Mouse (Mus musculus) telencephalon, adult 2 months (tissue): ENCODE results near the gene Lpar1.

Experiments used
- DNase-seq: peaks from one replicate; pipeline ENCODE4 v3.0.0-alpha.2; 2011; ENCODE audit warnings: low read depth, low spot score

Lpar1 gene

DNA sequence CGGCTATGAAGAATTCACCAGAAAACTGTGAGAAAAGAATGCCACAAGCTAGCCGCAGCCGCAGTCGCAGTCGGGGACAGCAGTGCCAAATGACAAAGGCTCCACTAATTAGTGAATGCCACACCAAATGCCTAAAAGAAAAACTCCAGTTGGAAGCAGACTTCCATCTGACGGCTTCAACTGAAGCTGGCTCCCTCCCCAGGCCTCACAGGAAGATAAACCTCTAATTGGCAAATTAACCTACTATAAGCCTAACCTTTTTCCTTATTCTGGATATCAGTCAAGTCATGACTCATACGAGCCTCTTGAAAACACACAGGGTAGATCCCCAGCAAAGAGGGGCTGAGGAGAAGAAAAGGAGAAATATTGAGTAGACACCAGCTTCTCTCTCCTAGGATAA lies 44.9 kb downstream of the Lpar1 start:
- no peak for DNase-seq

GRCm38 (mm10) chr4:58507536-58507935 lies 46.2 kb downstream of the Lpar1 start:
- DNase-seq: no peak

- no peak for DNase-seq
Observed at GRCm38 (mm10) chr4:58506539-58507527, 46.9 kb downstream of the Lpar1 start.

DNA sequence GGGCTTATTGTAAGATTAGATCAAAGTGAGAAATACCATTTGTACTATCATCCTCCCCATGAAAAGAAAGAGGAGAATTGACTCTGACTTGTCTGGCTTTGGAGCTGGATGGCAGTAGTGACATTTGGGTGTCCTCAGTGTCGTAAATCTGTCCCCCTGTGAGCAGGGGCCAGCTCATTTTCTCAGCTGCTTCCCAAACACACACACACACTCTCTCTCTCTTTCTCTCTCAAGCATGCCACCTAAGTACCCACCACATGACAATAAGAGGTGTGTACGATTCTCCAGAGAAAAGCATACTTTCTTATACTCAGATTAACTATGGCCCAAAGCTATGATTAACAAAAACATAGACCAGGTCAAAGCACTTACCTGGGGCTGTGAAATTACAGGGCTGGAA lies 49.4 kb downstream of the Lpar1 start:
- DNase-seq: no peak

GRCm38 (mm10) chr4:58501012-58501777 lies 52.5 kb downstream of the Lpar1 start:
- no peak for DNase-seq

DNA sequence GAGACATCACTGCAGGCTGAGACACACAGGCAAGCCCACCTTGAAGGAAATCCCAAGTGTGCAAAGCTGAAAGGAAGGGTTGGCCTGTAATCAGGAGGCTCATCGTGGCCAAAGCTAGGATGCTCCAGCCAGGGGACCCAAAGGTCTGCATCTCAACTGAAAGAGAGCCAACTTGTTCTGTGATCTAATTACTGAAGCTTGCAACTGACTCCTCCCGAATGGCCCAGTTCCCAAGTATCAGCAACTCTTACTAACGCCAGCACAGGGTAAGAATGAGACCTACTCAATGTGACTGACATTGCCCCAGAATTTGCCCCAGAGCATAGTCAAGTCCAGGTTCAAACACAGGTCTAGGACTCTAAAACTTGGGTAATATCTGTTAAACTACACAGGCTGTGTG lies 53.9 kb downstream of the Lpar1 start:
- no peak for DNase-seq

DNA sequence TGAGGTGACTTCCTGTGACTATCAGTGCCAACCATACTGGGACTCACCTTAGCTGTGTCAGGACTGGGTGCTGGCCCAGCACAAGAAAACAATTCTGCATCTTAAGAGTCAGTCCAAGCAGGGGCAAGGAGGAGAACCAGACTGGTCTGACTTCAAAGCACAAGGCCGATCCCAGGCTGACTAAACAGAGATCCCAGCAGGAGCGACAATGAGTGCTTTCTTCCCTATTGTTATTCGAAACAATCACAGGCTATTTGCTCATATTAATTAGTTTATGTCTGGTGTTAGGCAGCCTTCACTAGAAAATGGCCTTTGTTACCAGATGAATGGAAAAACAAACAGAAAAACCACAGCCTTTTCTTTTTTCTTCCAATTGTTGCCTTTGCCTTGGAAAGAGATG lies 54.5 kb downstream of the Lpar1 start:
- peak; percentile 66 for DNase-seq

- DNase-seq: no peak
Observed at GRCm38 (mm10) chr4:58498734-58499133, 55.0 kb downstream of the Lpar1 start.

DNA sequence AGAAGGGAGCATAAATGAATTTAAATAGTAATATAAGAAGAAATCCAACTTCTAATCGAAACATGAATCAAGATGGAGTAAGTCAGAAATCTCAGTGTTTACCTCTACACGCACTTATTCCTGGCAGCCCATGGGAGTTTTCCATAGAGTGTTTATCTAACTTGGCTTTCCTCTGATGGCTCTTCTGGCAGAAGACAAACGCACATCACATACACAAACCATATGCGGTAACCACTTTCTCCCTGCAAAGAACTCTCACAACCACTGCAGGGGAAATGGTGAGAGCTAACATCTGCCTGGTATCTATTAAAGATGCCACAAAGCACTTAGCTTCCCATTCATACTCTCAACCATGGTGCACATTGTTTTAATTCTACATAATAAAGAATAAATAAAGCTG lies 56.4 kb downstream of the Lpar1 start:
- no peak for DNase-seq

DNA sequence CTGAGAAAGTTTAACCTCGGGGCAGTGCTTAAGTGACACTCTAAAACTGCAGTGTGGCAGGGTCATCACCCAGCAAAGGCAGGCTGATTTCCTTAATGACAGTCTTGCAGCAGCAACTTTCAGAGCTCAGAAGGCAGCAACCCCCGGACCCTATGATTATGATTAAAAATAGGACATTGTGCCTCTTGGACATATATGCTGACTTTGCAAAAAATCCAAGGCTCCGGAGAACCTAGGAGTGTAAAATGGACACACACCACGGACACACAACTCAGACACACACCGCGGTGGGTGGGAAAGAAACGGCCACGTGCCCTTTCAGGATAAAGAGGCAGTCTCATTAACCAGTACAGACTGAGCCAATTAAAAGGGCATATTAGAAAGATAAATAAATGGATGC lies 57.0 kb downstream of the Lpar1 start:
- DNase-seq: no peak

GRCm38 (mm10) chr4:58491742-58492141 lies 62.0 kb downstream of the Lpar1 start:
- DNase-seq: no peak

DNA sequence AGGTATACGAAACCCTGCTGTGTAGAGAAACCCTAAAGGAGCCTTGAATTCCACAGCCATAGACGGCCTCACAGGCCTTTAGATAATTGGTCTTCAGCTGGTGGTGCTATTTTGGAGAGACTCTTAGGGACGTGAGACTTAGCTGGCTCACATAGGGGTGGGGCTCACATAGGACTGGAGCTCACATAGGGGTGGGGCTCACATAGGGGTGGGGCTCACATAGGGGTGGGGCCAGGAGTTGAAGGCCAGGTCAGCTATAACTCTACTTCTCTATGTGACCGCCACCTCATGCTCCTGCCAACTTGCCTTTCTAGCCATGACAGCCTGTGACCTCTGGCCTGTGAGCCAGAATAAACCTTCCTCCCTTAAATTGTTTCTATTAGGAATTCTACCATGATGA lies 63.3 kb downstream of the Lpar1 start:
- DNase-seq: no peak

- DNase-seq: no peak
Observed at GRCm38 (mm10) chr4:58478564-58478963, 75.1 kb downstream of the Lpar1 start.

GRCm38 (mm10) chr4:58477691-58478090 lies 76.0 kb downstream of the Lpar1 start:
- DNase-seq: peak; percentile 90

- DNase-seq: no peak
Observed at GRCm38 (mm10) chr4:58471203-58471910, 82.3 kb downstream of the Lpar1 start.

DNA sequence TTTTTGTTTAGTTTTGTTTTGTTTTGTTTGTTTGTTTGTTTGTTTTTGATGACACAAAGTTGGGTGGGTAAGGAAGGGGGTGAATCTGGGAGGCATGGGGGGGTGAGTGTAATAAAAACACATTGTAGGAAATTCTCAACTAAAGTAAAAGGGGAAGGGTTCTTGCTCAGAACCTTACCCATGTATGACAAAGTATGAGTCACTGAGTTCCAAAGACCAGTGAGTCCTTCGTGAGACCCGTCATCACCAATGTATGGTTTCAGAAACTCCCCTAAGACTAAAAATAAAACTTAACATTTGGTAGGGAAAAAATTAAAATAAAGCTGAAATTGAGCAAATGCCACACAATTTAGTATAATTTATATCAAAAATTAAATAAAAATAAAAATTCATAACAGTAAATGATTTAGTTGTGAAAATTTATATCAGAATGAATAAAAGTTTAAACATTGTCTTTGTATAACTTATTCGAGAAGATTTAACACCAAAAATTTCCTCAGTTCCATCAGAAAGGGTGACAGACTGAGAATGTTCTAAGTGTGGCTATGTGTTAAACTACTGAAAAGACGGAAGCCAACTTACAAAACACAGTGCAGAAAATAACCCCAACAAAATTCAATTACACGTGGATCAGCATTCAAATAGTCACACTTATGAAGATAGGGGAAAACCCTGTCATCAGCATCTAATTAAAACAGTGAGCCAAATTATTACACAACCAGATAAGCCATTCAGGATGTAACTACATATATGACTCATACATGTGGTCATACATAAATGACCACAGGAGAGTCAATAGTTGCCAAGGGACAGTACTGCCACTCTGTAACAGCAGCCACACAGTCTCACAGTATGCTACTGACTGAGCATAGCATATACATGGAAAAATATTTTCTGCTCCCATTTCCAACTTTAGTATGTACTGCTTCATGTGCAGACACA lies 83.8 kb downstream of the Lpar1 start:
- DNase-seq: peak; percentile 50

GRCm38 (mm10) chr4:58469035-58469434 lies 84.7 kb downstream of the Lpar1 start:
- no peak for DNase-seq

DNA sequence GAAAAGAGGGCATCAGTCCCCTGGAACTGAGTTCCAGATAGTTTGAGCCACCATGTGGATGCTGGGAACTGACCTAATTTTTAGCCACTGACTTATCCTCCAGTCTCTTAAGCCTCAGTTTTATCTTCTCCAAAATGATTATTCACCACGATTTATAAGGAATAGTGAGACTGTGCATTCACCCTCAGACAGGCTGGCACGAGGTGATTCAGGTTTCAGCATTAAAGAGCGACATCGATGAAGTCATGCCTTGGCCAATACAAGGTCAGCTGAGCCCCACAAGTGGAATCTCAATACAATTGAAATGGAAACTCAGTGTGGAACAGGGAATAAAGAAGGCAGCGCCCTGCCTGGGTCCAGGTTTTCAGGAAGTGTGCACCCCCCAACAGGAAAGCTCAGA lies 88.1 kb downstream of the Lpar1 start:
- no peak for DNase-seq

- DNase-seq: peak; percentile 33
Observed at GRCm38 (mm10) chr4:58464390-58465164, 89.1 kb downstream of the Lpar1 start.

DNA sequence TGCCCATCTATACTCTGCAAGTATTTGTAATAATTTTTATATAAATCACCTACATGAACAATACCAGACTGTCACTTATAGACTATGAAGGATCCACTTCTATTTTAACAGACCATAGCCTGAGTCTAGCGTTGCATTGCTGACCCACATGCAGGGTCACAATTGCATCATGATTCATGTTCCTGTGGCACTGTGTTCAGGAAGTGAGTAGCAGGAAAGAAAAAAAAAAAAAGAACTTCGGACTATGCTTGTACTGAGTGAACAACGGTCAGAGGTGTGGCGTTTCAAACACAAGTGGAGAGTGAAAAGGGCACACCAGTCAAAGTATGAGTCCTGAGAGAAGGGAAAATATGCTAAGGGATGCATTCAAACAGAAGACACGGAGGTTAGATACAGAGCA lies 90.7 kb downstream of the Lpar1 start:
- no peak for DNase-seq
